Mouse (Mus musculus) embryonic facial prominence, embryonic 10.5 days (tissue): ENCODE data around the gene Endou. TPM values are rescaled to one million over a fixed set of nuclear protein-coding genes. Genes with fewer than 3 reads are reported as not detected.

ENCODE experiments used
- DNase-seq: peaks from one replicate; pipeline ENCODE4 v3.0.0-alpha.2; 2017; ENCODE audit warnings: low spot score
- H3K27ac ChIP-seq: fragments of 300-500 bp; sonication (generic); replicated peaks from 2 replicates; pipeline ENCODE4 v1.5.1; 2016; ENCODE audit warnings: mild to moderate bottlenecking
- H3K27me3 ChIP-seq: fragments of 300-500 bp; sonication (generic); replicated peaks from 2 replicates; pipeline ENCODE4 v1.6.1; 2016; ENCODE audit warnings: low read depth, mild to moderate bottlenecking; ENCODE audit not compliant: poor library complexity, severe bottlenecking
- H3K36me3 ChIP-seq: fragments of 300-500 bp; sonication (generic); replicated peaks from 2 replicates; pipeline ENCODE4 v1.6.1; 2016; ENCODE audit warnings: mild to moderate bottlenecking, moderate library complexity
- H3K4me1 ChIP-seq: fragments of 300-500 bp; sonication (generic); 2 replicates; pipeline ENCODE4 v1.6.1; 2016
- H3K4me3 ChIP-seq: fragments of 300-500 bp; sonication (generic); 2 replicates; pipeline ENCODE4 v1.5.1; 2016; ENCODE audit warnings: mild to moderate bottlenecking, moderate library complexity
- H3K9me3 ChIP-seq: fragments of 300-500 bp; sonication (generic); 2 replicates; pipeline ENCODE4 v1.6.1; 2016; ENCODE audit warnings: mild to moderate bottlenecking
- WGBS: fragments of 180-500 bp; shearing (Covaris S2); methylation state at CpG from one replicate; pipeline ENCODE4 v1.1.7; 2016; 5-methylcytosine and 5-hydroxymethylcytosine counted together
- polyA plus RNA-seq: library from polyadenylated mRNA; unstranded; fragments of >200 nt; fragmentation: Nextera tagmentation; extraction: Ambion mirVana; gene quantifications from 2 replicates; pipeline ENCODE4 v1.2.1, GENCODE M21; 2016

The Endou gene
- polyA plus RNA-seq, result 0.06 TPM in 1 of 2 replicates, not detected in the other

DNA sequence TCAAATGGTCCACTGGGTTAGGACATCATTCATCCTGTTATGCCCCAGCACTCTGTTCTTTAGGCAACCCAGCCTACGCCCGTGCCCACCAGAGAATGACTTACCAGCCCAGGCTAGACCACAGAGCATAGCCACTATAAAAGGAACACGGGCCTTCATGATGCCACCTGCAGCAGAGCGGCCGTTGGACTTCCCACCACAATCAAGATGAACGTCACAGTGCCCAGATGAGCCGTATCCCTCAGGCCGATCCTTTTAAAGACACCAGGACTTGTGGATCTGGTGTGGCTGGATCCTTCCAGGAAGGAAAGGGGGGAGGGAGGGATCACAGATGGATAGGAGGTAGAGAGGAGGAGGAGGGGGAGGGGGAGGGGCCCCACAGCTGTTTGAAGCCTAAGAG lies at the start of gene Endou:
Endou (minus strand) TSS at position 229 of the 400 bp plus-strand sequence.
- H3K27me3 ChIP-seq, result no peaks in the 10 kb centered on the region
- 90% methylated on average over 8 of the region's 8 CpGs for WGBS
- peaks cover 8% of the 10 kb centered on the region; the same call in 1 of the 2 replicates for H3K9me3 ChIP-seq
- 0 out of 2 replicates have a peak, but pooled peaks cover 4% of the 10 kb centered on the region for H3K4me1 ChIP-seq
- no peaks in the 10 kb centered on the region for H3K36me3 ChIP-seq
- no peak within 1 kb of the TSS for H3K27ac ChIP-seq
- no peak for DNase-seq
- no peak within 1 kb of the TSS for H3K4me3 ChIP-seq

DNA sequence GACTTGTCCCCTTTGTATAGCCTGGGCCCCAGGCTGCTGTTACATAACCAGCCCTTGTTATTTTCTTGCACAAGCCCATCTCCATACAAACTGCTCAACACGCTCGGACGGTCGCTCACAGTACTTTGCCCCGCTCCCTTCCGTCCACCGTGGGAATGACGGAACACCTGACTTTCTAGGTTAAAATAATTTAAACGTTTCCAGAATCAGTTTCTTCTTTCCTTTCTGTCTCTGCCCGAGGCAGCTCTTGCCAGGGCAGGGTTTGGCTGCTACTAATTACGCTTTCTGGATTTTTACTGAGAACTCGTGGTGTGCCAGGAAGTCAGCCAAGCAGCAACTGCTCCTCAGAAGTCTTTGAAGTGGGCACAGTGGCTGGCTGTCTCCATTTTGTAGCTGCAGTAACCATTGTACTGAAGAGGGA lies 49.5 kb upstream of the Endou start:
- H3K27ac ChIP-seq, result no peak overlapping the region; the same call in 1 of the 2 replicates
- DNase-seq, result no peak
- H3K36me3 ChIP-seq, result no peaks in the 10 kb centered on the region
- 60% methylated on average over 12 of the region's 12 CpGs for WGBS
- no peaks in the 10 kb centered on the region for H3K9me3 ChIP-seq
- H3K27me3 ChIP-seq, result peaks cover 34% of the 10 kb centered on the region
- no peak overlapping the region for H3K4me3 ChIP-seq
- H3K4me1 ChIP-seq, result peaks cover 43% of the 10 kb centered on the region

DNA sequence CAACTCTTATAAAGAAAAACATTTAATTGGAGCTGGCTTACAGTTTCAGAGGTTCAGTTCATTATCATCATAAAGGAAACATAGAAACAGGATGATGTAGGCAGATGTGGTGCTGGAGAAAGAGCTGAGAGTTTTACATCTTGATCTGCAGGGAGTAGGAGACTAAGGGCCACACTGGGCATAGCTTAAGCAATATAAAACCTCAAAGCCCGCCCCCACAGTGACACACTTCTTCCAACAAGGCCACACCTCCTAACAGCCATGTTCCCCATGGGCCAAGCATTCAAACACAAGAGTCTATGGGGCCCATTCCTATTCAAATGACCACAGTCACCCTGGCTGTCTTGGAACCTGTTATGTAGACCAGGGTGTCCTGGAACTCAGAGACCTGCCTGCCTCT lies 48.4 kb upstream of the Endou start:
- WGBS, result 78% methylated on average over 1 of the region's 1 CpGs

DNA sequence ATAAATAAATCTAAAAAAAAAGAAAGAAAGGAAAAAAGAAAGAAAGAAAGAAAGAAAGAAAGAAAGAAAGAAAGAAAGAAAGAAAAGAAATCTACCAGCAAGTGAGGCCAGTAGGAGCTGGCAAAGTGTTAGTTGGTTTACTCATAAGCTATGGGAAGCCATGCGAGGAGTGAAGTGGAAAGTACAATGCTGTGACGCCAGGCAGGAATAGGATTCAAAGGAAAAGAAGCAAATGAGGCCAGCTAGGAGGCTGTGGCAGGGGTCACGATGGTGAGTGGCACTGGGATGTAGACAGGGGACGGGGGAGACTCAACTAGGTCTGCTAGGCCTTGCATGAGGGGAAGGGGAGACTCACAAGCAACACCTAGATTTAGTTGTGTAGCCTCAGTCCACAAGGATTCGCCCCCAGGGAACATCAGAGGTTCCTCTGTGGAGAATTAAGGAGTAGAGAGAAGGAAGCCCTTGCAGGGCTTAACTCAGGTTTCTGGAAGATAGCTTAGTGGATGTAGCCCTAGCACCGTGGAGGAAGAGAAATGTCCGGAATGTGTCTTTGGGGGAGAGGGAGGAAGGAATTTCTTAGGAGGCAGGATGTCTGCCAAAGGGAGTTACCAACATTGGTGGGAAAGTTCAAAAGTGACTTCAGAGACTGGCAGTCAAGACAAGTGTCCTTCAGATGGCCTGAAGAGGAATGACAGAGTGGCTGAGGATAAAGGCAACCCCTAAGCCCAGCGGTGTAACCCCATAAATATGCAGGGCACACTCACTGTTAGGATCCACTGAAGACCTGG lies 47.4 kb upstream of the Endou start, which contains the start of gene Slc48a1:
Slc48a1 (plus strand) TSS at position 210 of the 788 bp plus-strand sequence.
- Histone ChIP-seq H3K36me3 (no peaks in the 10 kb centered on the region), H3K9me3 (no peaks in the 10 kb centered on the region), H3K27me3 (peaks cover 42% of the 10 kb centered on the region), H3K4me3 (no peak within 1 kb of the TSS), H3K27ac (no peak within 1 kb of the TSS; the same call in 1 of the 2 replicates), H3K4me1 (peaks cover 55% of the 10 kb centered on the region)
- WGBS, result 70% methylated on average over 8 of the region's 8 CpGs
- no peak for DNase-seq

More for the DNA sequence above, 48.4 kb upstream of the Endou start:
- Histone ChIP-seq H3K4me1 (peaks cover 48% of the 10 kb centered on the region), H3K27me3 (peaks cover 35% of the 10 kb centered on the region), H3K9me3 (no peaks in the 10 kb centered on the region), H3K4me3 (no peak overlapping the region), H3K27ac (no peak overlapping the region), H3K36me3 (no peaks in the 10 kb centered on the region)
- no peak for DNase-seq

DNA sequence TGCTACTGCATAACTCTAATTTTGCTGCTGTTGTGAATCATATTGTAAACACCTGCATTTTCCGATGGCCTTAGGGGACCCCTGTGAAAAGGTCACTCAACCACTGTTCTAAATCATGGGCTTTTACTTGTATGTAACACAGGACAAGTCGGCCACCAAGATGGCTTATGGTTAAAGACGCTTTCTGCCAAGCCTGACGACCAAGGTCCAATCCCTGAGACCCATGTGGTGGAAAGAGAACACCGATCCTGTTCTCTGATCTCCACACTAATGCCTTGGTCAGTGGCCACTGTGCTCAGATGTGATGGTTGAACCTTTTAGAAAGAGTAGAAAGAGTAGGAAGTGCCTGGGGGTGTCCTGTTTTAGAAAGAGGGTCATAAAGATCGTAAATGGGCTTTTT lies 45.8 kb upstream of the Endou start:
- H3K4me1 ChIP-seq, result peaks cover 58% of the 10 kb centered on the region
- WGBS, result 81% methylated on average over 6 of the region's 6 CpGs

DNA sequence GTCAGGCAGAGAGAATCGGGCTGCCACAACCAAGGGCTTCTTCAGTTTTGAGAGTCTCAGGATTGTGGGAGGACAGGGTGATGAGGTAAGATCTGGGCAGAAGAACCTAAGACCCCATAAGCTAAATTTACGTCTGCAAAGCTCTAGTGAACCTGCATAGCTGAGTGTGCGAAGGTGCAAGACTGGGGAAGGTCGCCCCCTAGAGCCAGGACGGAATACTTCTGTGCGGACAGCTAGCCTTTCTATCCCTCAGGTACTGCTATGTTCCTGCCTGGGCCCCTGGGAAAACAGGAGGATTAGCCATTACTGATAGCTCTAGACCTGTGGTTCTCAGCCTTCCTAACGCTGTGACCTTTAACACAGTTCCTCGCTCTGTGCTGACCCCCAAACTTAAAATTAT lies 45.4 kb upstream of the Endou start:
- peaks cover 30% of the 10 kb centered on the region for H3K27me3 ChIP-seq

More for the DNA sequence above, 45.8 kb upstream of the Endou start:
- Histone ChIP-seq H3K36me3 (no peaks in the 10 kb centered on the region), H3K4me3 (no peak overlapping the region), H3K27me3 (peaks cover 29% of the 10 kb centered on the region), H3K27ac (no peak overlapping the region), H3K9me3 (no peaks in the 10 kb centered on the region)
- DNase-seq, result no peak

DNA sequence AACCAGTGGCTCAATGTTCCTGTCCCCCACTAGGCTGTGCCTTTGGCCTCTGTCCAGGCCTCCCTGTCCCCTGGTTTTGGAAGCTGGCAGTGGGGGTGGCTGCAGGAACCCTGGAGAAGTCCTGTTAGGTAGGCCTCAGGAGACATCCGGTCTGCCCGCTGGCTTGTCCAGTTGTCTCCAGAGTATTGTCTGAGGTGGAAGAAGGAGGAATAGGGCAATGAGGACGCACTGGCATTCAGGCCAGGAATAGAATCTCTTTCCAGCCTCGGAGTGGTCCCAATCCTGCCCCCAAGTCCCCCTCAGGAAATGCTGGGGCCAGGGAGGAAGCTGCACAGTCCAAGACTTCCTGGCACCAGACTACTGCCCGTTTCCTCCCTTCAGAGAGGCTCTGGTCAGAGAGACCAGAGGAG lies 42.8 kb upstream of the Endou start:
- no peaks in the 10 kb centered on the region for H3K36me3 ChIP-seq
- no peaks in the 10 kb centered on the region for H3K9me3 ChIP-seq
- DNase-seq, result no peak
- H3K4me1 ChIP-seq, result peaks cover 39% of the 10 kb centered on the region
- H3K4me3 ChIP-seq, result no peak overlapping the region
- peaks cover 54% of the 10 kb centered on the region for H3K27me3 ChIP-seq
- 64% methylated on average over 5 of the region's 5 CpGs for WGBS
- peak overlapping the region; percentile 68 for H3K27ac ChIP-seq

More for the DNA sequence above, 45.4 kb upstream of the Endou start:
- H3K4me1 ChIP-seq, result peaks cover 54% of the 10 kb centered on the region
- H3K27ac ChIP-seq, result 0 out of 2 replicates have a peak overlapping the region, but pooled peaks have one; percentile 3
- H3K9me3 ChIP-seq, result no peaks in the 10 kb centered on the region
- no peaks in the 10 kb centered on the region for H3K36me3 ChIP-seq
- DNase-seq, result peak; percentile 71
- no peak overlapping the region for H3K4me3 ChIP-seq
- 9% methylated on average over 8 of the region's 8 CpGs for WGBS

DNA sequence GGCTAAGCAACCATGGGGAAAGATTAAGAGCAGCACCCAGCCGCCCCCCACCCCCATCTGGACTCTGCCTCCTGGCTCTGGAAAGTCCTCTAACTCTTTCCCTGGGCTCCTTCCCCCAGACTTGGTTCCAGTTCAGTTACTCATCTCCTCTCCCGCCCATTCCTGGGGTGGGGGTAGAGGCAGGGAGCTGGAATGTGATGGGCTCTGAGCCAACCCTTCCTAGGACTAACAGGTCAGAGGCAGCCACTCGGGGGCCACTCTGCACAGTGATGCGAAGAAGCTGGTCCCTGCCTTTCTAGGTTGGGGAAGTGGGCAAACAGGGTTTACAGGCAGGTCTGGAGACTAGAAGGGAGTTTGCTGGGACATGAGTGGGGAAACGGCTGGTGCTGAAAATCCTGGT lies 42.0 kb upstream of the Endou start:
- H3K4me1 ChIP-seq, result peaks cover 44% of the 10 kb centered on the region
- peaks cover 63% of the 10 kb centered on the region for H3K27me3 ChIP-seq
- H3K9me3 ChIP-seq, result no peaks in the 10 kb centered on the region
- H3K27ac ChIP-seq, result peak overlapping the region; percentile 68; the same call in 1 of the 2 replicates
- peak; percentile 57 for DNase-seq
- H3K36me3 ChIP-seq, result no peaks in the 10 kb centered on the region
- 0 out of 2 replicates have a peak overlapping the region, but pooled peaks have one; percentile 12 for H3K4me3 ChIP-seq
- WGBS, result 35% methylated on average over 5 of the region's 5 CpGs

DNA sequence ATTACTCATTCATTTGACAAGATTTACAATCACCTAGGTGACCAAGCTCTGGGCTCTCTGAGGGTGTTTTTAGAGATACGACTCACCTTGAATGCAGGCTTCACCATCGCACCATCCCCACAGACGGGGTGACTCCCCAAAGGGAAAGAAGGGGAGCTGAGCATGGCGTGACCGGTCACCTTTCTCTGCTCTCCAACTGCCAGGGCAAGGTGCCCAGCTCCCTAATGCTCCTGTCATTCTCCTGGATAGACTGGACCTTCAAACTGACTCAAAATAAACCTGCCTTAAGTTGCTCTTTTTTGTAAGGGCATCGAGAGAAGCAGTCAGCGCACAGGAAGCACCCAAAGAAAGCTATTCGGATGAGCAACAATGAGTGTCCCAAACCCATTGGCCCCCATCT lies 39.1 kb upstream of the Endou start:
- no peak for DNase-seq
- 81% methylated on average over 8 of the region's 8 CpGs for whole genome bisulfite sequencing
- no peak overlapping the region for H3K4me3 ChIP-seq
- no peaks in the 10 kb centered on the region for H3K36me3 ChIP-seq
- H3K27ac ChIP-seq, result no peak overlapping the region
- H3K9me3 ChIP-seq, result no peaks in the 10 kb centered on the region
- H3K4me1 ChIP-seq, result peaks cover 63% of the 10 kb centered on the region
- peaks cover 81% of the 10 kb centered on the region for H3K27me3 ChIP-seq

DNA sequence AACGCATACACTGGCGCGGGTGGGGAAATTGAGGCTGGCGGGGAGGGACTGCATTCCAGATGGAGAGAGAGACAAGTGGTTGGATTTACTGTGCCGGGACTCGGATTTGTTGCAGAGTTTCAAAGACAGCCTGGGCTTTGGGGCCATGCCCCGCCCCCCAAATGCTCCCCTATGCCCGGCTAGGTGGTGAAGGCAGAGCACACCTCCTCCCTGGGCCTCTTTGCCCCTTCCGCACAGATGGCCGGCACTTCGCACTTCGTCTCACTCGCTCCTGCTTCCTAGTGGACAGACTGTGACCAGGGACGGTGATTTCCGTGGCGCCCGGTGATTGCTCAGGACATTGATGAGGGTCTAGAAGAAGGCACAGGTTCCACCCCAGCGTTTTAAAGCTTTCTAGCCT lies 37.1 kb upstream of the Endou start:
- under 1% methylated on average over 18 of the region's 18 CpGs for WGBS
- no peaks in the 10 kb centered on the region for H3K36me3 ChIP-seq
- DNase-seq, result peak; percentile 53
- H3K27me3 ChIP-seq, result peaks cover 73% of the 10 kb centered on the region
- H3K9me3 ChIP-seq, result no peaks in the 10 kb centered on the region
- H3K27ac ChIP-seq, result peak overlapping the region; percentile 73
- peaks cover 63% of the 10 kb centered on the region for H3K4me1 ChIP-seq
- peak overlapping the region; percentile 66 for H3K4me3 ChIP-seq

DNA sequence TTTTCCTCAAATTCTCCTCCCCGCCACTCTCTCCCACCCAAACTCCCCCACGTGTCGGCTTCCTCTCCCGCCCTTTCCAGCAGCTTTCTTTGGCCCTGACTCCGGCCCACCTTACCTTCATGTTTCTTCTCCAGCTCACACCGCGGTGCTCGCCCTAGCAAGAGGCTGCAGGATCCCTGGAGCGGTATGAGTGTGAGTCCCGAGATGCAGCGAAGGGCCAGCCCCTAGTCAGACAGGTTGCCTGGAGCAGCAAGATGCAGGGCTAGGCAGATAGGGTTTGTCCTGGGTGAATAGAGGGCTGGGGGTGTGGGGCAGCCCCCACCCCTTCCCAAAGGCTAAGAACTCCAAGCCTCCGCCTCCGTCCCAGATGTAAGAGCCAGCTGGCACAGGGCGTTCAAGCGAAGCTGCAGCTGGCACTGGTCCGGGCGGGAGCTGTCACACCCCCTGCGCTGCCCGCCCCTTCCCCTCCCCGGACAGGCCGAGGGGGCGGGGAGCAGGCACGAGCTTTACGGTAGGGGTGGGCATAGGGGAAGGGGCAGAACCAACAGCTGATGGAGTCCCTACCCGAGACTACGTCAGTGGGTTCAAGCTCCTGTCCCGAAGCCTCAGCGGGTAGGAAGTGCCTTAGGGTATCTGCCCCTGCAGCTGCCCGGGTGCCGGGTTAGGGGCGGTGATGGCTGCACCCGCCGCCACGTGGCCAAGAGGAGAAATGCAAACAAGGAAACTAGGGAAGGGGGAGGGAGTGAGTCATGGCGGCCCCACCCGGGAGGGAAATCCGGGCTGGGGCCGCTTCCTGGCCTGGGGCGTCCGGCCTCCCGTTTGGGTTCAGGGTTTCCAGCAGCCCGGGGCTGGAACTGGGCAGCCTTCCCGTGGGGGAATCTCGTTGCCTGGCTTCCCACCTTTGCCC lies 36.4 kb upstream of the Endou start, which contains the start of gene Rapgef3:
Rapgef3 (minus strand) TSS at position 693 of the 907 bp plus-strand sequence.
- Histone ChIP-seq H3K27ac (peak within 1 kb of the TSS; percentile 73), H3K36me3 (no peaks in the 10 kb centered on the region), H3K4me1 (peaks cover 63% of the 10 kb centered on the region), H3K27me3 (peaks cover 78% of the 10 kb centered on the region), H3K9me3 (no peaks in the 10 kb centered on the region), H3K4me3 (peak within 1 kb of the TSS; percentile 66)
- peak; percentile 86 for DNase-seq
- under 1% methylated on average over 44 of the region's 44 CpGs for WGBS

DNA sequence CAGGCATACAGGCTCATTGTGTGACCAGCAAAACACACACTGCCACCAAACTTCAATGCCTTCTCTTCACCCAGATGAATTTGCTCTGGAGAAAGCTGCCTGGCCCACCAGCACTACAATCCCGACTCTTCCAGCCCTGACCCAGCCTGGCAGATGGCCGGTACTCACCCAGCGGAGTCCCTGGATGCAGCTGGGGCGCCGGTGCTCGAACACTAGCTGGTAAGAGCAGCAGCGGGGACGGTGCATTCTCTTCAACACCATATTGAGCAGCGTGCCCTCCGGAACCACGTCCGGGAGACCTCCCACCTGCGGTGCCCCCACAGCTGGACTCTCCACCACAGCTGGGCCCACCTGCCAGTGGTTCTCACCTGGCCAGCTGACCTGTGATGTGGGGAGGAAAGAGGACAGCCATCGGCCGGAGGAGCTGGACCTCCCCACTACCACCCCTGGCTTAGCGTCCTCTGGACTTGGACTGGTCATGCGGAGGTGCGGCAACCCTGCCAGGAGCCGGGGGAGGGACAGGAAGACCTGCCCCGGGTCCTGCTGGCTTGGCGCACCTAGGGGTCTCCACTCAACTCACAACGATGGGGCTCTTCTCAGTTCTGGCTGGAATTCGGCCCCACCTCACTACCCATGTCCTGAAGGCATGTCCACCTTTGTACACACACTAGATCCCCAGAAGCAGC lies 35.6 kb upstream of the Endou start:
- peaks cover 66% of the 10 kb centered on the region for H3K4me1 ChIP-seq
- DNase-seq, result no peak
- H3K27me3 ChIP-seq, result peaks cover 86% of the 10 kb centered on the region

More for the DNA sequence above, 35.6 kb upstream of the Endou start:
- H3K9me3 ChIP-seq, result no peaks in the 10 kb centered on the region
- 5% methylated on average over 23 of the region's 23 CpGs for WGBS
- peak overlapping the region; percentile 73 for H3K27ac ChIP-seq
- no peaks in the 10 kb centered on the region for H3K36me3 ChIP-seq
- peak overlapping the region; percentile 66 for H3K4me3 ChIP-seq
